Mouse (Mus musculus): ENCODE data around the gene Batf.

The Batf gene

DNA sequence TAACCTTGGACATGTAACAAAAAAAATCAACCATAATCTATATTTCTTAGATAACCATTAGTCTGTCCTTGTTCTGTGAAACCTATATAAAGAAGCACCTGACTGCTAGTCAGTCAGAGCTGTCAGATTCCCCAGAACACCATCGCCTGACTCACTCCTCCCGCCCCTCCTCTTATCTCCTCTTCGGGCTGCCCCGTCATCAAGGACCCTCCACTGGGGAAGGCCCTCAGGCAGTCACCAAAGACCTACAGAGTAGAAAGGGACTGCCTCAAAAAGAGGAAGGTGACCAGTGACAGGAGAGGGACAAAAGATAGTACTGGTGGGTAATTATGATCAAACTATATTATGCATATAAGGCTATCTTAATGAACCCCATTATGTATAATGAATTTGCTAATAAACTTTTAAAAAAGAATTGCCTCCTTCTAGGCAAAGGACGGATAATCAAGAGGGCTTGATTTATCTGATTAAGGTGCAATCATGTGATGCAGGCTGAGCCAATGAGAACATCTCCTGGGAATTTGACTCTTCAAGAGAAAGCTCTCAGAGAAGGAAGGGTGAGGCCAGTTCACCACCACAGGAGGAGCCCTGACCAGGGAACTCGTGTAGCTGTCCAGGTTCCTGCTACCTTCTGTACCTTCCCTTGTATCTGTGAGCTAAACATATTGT, 40.4 kb downstream of the Batf start:
- DNase-seq (ENCODE audit: extremely low read depth, low read depth), result no peak

DNA sequence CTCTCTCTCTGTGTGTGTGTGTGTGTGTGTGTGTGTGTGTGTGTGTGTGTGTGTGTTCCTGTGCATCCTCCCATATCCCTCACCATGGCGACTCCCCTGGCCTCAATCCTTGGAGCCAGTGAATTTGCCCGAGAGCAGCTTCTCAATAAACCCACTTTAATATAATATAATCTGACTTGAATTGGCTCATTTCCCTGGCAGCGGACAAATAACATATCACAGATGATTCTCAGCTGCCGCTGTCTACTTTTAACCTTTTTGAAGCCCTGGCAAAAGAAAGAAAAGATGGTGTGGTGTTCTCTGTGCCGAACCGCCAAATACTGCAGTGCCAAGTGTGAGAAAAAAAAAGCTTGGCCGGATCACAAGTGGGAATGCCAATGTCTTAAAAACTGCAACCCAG, 41.7 kb downstream of the Batf start:
- no peak for DNase-seq (ENCODE audit: extremely low read depth, low read depth)

DNA sequence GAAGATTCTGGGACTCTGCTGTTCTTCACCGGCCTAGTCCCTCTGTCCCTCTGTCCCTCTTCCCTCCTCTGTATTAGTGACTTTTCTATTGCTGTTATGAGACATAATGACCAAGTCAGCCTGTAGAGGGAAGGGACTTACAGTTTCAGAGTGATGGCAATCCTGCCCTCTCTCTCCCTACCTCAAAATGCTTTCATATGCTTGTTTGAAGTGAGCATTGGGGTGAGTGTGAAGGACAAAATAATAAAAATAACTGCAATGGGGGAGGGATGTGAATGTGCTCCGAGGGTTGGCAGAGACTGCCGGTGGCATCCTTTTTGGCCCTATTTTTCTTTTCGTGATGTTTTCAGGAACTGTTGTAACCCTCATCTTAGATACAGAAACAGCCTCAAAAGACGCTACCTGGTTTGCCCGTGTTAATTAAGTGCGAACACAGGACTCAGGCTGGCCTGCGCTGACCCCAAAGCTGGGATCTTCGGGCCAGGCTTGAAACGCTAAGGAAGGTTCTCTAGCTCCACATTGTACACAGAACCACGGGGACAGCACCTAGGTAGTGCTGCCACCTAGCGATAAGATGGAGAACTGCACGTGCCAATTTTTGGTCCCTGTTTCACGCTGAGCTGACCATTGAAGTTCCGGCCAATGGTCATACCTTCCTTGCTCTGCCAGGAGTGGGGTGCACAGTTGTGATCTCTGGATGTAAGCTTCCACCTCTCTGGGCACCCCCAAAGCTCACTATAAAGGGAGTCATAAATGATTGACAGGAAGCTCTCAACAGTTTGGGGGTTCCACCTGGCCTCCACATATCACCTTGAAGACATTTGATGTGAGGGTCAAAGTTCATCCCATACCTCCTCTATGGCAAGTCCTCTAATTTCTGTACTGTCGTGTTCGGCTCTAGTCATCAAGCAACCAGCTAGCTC, 42.8 kb downstream of the Batf start:
- no peak for DNase-seq (ENCODE audit: extremely low read depth, low read depth)

DNA sequence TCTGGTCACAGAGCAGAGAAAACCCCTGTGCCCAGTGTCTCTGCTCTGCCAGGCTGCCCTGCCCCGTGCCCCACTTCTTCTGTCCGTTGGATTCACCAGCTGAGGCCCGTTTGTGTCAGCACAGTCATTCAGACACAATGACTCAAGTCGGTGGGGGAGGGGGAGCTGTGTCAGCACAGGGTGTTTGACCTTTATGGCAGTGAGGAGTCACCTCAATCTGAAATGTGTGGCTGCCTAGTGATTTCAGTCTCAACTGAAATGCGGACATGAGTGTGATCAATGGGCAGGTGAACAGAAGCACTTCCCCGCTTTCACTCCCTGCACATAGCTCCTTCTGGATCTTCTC, 43.4 kb downstream of the Batf start:
- no peak for DNase-seq (ENCODE audit: extremely low read depth, low read depth)

DNA sequence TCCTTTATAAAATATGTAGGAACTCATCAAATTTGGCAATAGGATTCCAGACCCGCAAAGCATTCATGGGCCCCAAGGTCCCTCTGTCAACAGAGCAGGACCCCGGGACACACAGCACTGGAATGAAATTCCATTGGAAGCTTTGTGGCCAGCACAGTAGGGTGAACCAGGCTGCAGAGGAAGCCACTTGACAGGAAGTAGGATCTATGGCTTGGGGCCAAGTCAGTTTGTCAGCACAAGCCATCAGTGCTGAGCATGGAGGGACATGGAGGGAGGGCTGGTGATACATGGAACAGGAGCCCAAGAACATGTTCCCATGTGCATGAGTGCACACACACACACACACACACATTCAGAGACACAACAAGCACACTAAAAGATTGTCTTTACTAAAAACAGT, 49.7 kb downstream of the Batf start:
- DNase-seq (ENCODE audit: extremely low read depth, low read depth), result no peak

DNA sequence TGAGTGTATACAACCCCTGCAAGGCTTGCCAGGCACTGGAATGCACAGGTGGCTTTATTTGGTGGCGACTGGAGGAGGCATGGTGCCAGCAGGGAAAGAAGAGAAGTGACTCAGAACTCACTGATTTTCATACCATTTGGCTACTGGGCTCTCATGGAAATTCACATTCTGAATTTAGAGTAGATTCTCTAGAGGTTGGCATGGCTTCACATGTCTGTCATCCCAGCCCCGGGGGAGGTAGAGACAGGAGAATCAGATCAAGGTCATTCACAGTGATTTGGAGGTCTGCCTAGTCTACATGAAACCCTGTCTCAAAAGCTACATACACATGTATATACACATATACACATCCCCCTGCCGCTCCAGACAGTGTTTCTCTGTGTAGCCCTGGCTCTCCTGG, 50.5 kb downstream of the Batf start:
- no peak for DNase-seq (ENCODE audit: extremely low read depth, low read depth)

DNA sequence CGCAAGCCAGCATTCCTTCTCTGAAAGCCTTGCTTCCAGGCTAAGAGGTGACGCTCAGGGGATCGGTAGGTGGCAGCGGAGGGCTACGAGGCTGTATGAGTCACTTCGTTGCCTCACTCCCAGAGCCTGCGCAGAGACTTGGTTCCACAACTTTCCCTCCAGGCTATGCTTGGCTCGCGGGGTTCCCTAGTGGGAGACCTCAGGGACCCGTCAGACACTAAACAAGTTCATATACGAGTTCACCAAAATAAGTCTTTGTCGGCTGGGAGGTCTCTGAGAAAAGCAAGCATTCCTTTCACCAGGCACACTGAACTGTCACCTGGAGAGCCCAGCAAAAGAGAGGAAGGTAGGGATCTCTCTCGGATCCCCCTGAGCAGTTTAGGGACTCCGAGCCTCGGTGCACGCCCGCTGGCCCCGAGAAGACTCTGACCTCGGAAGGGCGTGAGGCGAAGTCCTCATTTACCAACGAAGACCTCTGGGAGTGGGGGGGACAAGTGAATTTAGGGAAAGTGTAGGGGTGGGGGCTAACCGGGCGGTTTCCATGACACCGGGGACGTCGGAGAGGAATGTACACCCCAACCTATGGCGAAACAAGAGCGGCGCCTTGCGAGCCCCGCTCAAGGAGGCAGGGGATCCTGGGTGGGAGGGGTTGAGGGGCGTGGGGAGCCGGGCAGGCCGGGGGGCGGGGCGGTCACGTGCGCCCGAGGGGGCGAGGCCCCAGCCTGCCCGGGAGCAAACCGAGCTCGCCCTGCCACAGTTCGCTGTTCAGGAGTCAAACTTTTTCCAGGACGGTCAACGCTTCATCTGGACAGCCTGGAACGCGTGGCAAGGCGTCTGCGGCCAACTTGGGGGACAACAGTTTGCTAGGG, 59.6 kb downstream of the Batf start, which contains the start of gene Flvcr2:
Gene Flvcr2 (plus strand): TSS at position 713 of the 869 bp plus-strand sequence.
- no peak for DNase-seq (ENCODE audit: extremely low read depth, low read depth)

DNA sequence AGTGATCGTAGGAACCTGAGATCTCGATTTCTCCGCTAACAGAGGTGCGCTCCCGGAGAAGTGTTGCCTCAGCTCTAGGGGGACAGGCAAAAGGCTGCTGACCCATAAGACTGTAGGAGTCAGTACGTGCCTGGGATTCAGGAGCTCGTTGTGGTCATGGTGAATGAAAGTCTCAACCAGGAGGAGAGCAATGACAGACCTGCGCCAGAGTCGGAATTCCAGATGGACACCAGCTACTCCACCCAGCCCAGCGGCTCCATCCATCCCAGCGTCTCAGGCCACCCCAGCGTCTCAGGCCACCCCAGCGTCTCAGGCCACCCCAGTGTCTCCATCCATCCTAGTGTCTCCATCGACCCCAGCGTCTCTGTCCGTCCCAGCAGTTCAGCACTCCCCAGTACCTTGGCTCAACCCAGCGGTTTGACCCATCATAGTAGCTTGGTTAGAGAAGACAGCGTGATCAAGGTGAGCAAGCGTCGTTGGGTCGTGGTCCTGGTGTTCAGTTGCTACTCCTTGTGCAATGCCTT, 60.3 kb downstream of the Batf start:
- DNase-seq (ENCODE audit: extremely low read depth, low read depth), result no peak

DNA sequence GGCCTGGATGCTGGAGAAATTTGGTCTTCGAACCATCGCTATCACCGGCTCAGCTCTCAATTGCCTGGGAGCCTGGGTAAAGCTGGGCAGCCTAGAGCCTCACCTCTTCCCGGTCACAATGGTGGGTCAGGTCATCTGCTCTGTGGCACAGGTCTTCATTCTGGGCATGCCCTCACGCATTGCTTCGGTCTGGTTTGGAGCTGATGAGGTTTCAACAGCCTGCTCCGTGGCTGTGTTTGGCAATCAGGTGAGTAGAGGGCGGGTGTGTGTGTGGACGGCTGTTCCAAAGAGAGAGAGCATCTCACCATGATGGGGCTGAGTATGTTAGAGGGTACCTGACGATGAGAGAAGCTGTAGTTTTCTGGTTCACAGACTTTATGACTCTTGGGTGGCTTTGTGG, 60.9 kb downstream of the Batf start:
- DNase-seq (ENCODE audit: extremely low read depth, low read depth), result no peak

DNA sequence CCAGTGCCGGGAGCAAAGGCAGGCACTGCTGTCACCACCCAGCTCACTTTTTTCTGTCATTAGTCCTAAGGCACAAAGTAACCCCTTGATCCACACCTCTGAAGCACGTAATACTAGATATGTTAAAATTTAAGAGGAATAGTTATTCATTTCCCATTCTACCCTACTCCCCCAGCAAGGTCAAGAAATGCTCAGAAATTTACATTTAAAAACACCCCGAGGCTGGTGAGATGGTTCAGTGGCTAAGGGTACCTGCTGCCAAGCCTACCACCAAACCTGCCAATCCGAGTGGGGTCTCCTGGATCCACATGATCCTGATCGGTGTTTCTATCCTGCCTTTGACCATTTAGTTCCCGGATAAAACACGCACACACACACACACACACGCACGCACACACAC, 63.4 kb downstream of the Batf start:
- no peak for DNase-seq (ENCODE audit: extremely low read depth, low read depth)

DNA sequence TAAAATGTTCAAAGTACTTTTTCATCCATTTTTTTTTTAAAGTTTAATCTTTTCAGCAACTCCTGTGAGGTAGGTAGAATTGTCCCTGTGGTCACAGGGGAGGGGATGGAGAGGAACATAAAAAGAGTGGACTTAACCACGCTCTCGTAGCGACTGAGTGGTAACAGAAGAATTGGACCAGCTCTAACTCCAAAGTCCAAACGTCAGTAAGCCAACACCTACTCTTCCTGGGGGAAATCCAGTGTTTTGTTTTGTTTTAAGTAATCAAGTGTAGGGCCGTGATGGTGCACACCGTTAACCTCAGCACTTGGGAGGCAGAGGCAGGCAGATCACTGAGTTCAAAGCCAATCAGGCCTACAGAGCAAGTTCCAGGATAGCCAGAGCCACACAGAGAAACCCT, 65.6 kb downstream of the Batf start:
- DNase-seq (ENCODE audit: extremely low read depth, low read depth), result no peak

DNA sequence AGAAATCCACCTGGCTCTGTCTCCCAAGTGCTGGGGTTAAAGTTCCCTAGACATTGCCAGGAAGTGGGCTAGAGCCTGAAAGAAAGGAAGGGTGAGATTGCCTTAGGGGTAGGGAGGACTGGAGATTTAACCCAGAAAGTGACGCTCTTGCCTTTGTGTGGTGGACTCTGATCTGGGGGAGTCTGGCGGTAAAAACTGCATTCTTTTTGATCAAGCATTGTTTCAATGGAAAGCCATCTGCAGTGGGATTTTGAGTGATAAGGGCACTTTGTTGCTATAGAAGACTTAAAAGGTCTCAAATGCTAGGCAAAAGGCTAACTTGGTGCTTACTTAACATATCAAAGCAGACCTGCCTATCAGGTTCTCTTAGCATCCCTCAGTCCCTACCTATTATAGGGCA, 66.8 kb downstream of the Batf start:
- DNase-seq (ENCODE audit: extremely low read depth, low read depth), result no peak

DNA sequence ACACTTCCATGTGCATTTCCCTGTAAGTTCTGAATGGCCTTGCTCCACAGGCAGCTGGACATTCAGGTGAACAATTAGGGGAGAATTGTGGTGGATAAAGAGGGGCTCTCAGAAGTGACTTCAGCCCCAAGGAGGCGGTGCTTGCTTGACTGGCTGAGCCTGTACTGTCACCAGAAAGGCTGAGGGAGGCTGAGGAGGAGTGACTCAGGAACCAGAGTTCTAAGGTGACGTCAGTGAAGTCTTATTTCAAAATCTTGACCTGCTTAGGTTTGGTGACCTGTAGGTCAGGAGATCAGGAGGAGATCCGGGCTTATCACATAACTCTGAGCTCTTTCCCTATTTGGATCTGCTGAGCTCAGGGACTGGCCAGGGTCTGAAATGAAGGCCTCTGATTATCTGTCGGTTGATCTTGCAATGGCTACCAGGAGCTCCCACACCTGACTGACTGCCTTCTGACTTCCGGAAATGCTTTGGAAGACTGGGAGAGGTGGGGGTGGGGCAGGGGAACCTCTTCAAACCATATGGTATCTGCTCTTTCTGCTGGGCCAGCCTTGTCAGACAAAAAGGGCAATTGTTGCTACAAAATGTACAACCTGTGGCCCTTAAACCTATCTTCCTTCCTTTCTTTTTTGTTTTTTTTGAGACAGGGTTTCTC, 68.3 kb downstream of the Batf start:
- DNase-seq (ENCODE audit: extremely low read depth, low read depth), result no peak

DNA sequence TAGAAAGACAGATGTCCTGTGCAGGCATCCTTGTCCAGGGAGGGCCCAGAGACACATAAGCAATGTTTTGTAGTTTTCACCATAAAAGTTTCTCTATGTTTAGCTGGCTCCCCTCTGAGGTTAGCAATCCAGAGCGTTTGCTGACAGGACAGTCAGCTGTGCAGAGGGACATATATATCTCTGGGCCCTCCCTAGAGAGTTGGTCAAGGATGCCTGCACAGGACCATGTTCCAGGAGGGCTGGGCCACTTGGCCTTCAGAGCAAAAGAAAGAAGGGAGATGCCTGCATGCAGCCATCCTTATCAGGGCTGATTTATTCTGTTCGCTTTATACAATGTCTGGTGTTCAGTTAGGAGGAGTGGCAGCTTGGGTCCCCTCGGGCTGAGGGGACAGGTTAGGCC, 70.0 kb downstream of the Batf start:
- DNase-seq (ENCODE audit: extremely low read depth, low read depth), result no peak

DNA sequence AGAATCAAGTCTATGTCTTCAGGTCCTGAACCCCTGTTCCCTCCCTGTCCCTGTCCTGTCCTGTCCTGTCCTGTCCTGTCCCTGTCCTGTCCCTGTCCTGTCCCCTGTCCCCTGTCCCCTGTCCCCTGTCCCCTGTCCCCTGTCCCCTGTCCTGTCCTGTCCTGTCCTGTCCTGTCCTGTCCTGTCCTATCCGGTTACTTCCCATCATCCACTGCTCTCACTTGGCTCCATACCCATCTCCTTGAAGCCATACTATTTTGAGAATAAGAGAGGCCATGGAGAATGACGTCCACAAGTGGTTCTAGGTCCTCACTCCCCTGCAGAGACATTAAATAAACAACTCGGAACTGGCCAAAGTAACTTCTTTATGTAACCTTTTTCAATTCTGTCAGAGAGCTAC, 70.6 kb downstream of the Batf start:
- DNase-seq (ENCODE audit: extremely low read depth, low read depth), result no peak
